Mouse (Mus musculus): ENCODE data around the gene Ankub1. TPM values are rescaled to one million over a fixed set of nuclear protein-coding genes. Genes with fewer than 3 reads are reported as not detected.

The Ankub1 gene
- polyA plus RNA-seq, 1 experiment, result not detected

DNA sequence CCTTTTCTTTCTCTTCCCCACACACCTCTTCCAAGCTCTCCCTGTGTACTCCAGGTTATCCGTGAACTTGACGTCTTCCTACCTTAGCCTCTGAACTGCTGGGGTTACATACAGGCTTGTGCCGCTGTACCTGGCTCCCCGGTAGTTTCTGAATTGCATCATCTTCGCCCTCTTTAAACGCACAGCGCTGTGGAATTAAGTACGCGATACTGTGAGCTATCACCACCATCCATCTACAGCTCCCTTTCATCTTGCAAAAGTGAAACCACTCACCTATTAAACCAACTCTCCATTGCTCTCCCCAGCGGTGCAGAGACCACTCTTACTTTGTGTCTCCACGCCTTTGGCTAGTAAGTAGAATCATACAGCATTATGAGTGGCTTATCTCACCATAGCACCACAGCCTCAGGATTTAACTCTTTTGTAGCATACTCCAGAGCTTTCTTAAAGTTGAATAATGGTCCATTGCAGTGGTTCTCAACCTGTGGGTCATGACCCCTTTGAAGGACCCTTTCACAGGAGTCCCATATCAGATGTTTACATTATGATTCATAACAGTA, 65.6 kb downstream of the Ankub1 start:
- no peaks in the 10 kb centered on the region for H3K4me1 ChIP-seq (ENCODE audit: control insufficient read depth, insufficient read depth, low read length)
- no peak overlapping the region for H3K4me3 ChIP-seq (replicated peaks; ENCODE audit: control insufficient read depth, low read depth, low read length)
- TF ChIP-seq CTCF (IDR thresholded peaks at IDR 0.05; ENCODE audit: control insufficient read depth, insufficient read depth, low read length) (no peak), POLR2A (IDR thresholded peaks at IDR 0.05; ENCODE audit: borderline replicate concordance, control insufficient read depth, low read depth, low read length) (no peak)
- no peak overlapping the region for H3K27ac ChIP-seq (ENCODE audit: control insufficient read depth, insufficient read depth, low read depth, low read length, poor library complexity)
- WGBS, result 78% methylated on average over 11 of the region's 11 CpGs

DNA sequence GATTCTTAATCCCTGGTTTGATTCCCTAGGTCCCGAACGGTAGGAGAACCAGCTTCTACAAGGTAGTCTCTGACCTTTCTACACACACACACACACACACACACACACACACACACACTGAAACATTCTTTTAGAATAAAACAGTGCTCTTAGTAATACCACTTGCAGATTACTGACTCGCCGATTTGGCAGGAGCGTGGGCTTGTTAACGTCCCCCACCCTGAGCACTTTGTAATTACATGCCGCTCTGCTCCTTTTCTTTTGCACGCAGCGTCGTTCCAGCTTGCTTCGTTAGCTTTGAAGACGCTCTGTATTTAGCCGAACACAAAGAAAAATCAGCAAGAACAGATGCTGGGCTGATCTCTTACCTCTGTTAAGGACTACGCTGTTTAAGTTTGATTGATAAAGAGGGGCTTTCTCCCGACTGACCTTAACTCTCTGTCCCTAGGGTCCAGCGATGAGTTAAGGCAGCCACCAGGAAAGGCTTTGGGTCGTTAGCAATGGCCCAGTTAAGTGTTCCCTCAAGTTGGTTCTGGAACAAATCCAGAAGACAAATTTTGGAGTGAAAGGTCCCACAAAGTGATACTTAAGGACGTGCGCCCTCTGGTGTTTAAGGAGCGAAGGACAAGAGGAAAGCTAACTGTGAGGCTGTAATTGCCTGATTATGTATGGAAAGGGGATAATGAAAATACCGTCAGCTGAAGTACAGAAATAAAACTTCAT, 67.2 kb downstream of the Ankub1 start:
- 37% methylated on average over 21 of the region's 21 CpGs for whole genome bisulfite sequencing
- TF ChIP-seq CTCF (IDR thresholded peaks at IDR 0.05; ENCODE audit: control insufficient read depth, insufficient read depth, low read length), result no peak
- no peak for TF ChIP-seq POLR2A (IDR thresholded peaks at IDR 0.05; ENCODE audit: borderline replicate concordance, control insufficient read depth, low read depth, low read length)

DNA sequence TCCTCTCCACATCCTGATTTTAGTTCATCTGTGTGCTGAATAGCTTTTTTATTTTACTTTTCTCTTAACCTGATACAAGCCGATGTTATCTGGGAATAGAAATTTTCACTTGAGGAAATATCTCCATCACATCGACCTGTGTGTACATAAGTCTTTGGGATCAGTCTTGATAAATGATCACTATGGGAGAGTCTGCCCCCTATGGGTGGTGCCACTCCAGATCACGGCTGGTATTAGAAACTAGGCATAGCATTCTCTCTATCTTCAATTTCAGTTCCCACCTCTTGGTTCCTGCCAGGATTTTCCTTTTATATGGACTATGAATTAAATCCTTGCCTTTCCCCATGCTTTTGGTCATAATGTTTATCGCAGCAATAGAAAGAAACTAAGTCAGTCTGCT, 72.9 kb downstream of the Ankub1 start:
- WGBS, result 61% methylated on average over 4 of the region's 4 CpGs
- Histone ChIP-seq H3K4me1 (ENCODE audit: control insufficient read depth, insufficient read depth, low read length) (no peaks in the 10 kb centered on the region), H3K27ac (ENCODE audit: control insufficient read depth, insufficient read depth, low read depth, low read length, poor library complexity) (no peak overlapping the region), H3K4me3 (replicated peaks; ENCODE audit: control insufficient read depth, low read depth, low read length) (no peak overlapping the region)
- TF ChIP-seq POLR2A (IDR thresholded peaks at IDR 0.05; ENCODE audit: borderline replicate concordance, control insufficient read depth, low read depth, low read length) (no peak), CTCF (IDR thresholded peaks at IDR 0.05; ENCODE audit: control insufficient read depth, insufficient read depth, low read length) (no peak)

More for the DNA sequence above, 67.2 kb downstream of the Ankub1 start:
- Histone ChIP-seq H3K4me1 (ENCODE audit: control insufficient read depth, insufficient read depth, low read length) (no peaks in the 10 kb centered on the region), H3K27ac (ENCODE audit: control insufficient read depth, insufficient read depth, low read depth, low read length, poor library complexity) (no peak overlapping the region), H3K4me3 (replicated peaks; ENCODE audit: control insufficient read depth, low read depth, low read length) (no peak overlapping the region)

DNA sequence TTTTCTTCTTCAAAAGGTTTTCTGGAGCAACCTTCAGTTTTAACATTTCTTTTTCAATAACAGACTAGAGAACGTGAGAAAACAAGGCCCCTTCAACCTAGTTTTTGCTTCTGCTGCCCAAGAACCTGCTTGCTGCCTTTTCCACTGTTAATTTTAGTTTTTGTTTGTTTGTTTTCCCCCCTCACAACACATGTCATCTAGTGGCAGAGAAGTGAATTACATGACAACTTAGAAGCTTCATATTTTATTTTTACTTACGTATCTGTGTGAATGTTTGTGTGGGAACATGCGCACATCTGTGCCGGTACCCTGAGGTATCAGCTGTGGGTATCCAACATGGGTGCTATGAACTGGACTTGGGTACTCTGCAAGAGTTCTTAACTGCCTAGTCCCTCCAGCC, 76.9 kb downstream of the Ankub1 start:
- 86% methylated on average over 4 of the region's 4 CpGs for WGBS
- H3K27ac ChIP-seq (ENCODE audit: control insufficient read depth, insufficient read depth, low read depth, low read length, poor library complexity), result no peak overlapping the region
- H3K4me3 ChIP-seq (replicated peaks; ENCODE audit: control insufficient read depth, low read depth, low read length), result no peak overlapping the region
- TF ChIP-seq CTCF (IDR thresholded peaks at IDR 0.05; ENCODE audit: control insufficient read depth, insufficient read depth, low read length) (no peak), POLR2A (IDR thresholded peaks at IDR 0.05; ENCODE audit: borderline replicate concordance, control insufficient read depth, low read depth, low read length) (no peak)
- H3K4me1 ChIP-seq (ENCODE audit: control insufficient read depth, insufficient read depth, low read length), result no peaks in the 10 kb centered on the region

DNA sequence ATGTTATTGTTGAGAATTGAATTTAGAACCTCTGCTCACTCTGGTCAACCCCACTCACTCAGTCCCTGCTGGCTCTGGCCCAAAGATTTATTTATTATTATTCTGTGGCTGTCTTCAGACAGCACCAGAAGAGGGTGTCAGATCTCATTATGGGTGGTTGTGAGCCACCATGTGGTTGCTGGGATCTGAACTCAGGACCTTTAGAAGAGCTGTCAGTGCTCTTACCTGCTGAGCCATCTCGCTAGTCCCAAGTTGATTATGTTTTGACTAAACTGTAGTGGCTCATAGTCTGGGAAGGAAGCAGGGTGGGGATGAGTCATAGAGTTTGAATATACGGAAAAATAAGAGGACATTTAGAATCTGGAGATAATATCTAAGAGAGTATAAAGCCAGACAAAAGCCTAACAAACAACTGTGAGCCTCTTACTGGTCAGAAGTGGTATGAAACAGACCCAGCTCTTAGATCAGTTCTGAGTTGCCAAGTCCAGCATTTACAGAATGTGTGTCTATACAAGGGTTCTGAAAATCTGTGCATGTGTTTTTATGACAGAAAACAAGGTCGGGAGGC, 80.1 kb downstream of the Ankub1 start:
- Histone ChIP-seq H3K4me1 (ENCODE audit: control insufficient read depth, insufficient read depth, low read length) (no peaks in the 10 kb centered on the region), H3K27ac (ENCODE audit: control insufficient read depth, insufficient read depth, low read depth, low read length, poor library complexity) (no peak overlapping the region), H3K4me3 (replicated peaks; ENCODE audit: control insufficient read depth, low read depth, low read length) (no peak overlapping the region)
- WGBS, result 53% methylated on average over 3 of the region's 3 CpGs
- TF ChIP-seq CTCF (IDR thresholded peaks at IDR 0.05; ENCODE audit: control insufficient read depth, insufficient read depth, low read length) (no peak), POLR2A (IDR thresholded peaks at IDR 0.05; ENCODE audit: borderline replicate concordance, control insufficient read depth, low read depth, low read length) (no peak)

DNA sequence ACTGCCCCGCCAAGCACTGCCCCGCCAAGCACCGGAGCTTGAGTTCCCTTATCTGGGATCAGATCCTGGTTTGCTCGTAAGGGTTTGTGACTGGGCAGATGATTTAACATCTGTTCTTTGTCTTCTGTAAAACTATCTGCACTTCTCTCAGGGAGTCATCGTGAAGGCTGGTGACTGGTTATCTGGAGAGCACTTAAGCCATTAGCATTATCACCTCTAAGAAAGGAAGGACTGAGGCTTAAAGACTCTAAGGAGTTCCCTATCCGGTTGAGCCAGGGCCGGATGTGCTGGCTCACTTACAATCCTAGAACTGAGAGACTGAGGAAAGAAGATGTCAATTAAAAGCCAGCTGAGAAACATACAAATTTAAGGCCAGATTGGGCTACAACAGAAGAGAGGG, 80.8 kb downstream of the Ankub1 start:
- H3K4me3 ChIP-seq (replicated peaks; ENCODE audit: control insufficient read depth, low read depth, low read length), result no peak overlapping the region
- H3K27ac ChIP-seq (ENCODE audit: control insufficient read depth, insufficient read depth, low read depth, low read length, poor library complexity), result no peak overlapping the region
- no peaks in the 10 kb centered on the region for H3K4me1 ChIP-seq (ENCODE audit: control insufficient read depth, insufficient read depth, low read length)
- TF ChIP-seq POLR2A (IDR thresholded peaks at IDR 0.05; ENCODE audit: borderline replicate concordance, control insufficient read depth, low read depth, low read length), result no peak
- TF ChIP-seq CTCF (IDR thresholded peaks at IDR 0.05; ENCODE audit: control insufficient read depth, insufficient read depth, low read length), result no peak
- WGBS, result 28% methylated on average over 7 of the region's 7 CpGs

Other genes with a start within 250 kb of the Ankub1 start
- gene Wwtr1, start 116.9 kb downstream of the Ankub1 start, polyA plus RNA-seq (2011; ENCODE audit: insufficient read depth, insufficient read length, low replicate concordance, missing spikeins), result 1.3 and 4.0 TPM in 2 replicates
- gene Commd2, start 41.1 kb downstream of the Ankub1 start, polyA plus RNA-seq (2011; ENCODE audit: insufficient read depth, insufficient read length, low replicate concordance, missing spikeins), result 21.8 and 22.2 TPM in 2 replicates
- gene Rnf13, start 43.3 kb upstream of the Ankub1 start, polyA plus RNA-seq (2011; ENCODE audit: insufficient read depth, insufficient read length, low replicate concordance, missing spikeins), result 1.9 and 22.1 TPM in 2 replicates
- 2.2 and 5.6 TPM in 2 replicates for gene Pfn2, start 155.3 kb upstream of the Ankub1 start, polyA plus RNA-seq (2011; ENCODE audit: insufficient read depth, insufficient read length, low replicate concordance, missing spikeins)